Mouse (Mus musculus) telencephalon, adult 2 months (tissue): ENCODE data around the gene Rab11fip4.

Experiments
- DNase-seq: peaks from one replicate; pipeline ENCODE4 v3.0.0-alpha.2; 2011; ENCODE audit warnings: low read depth, low spot score

The Rab11fip4 gene

GRCm38 (mm10) chr11:79652921-79653575, 62.0 kb downstream of the Rab11fip4 start:
- DNase-seq: no peak

- DNase-seq: no peak
These were observed 63.4 kb downstream of the Rab11fip4 start for GRCm38 (mm10) chr11:79654407-79654831.

GRCm38 (mm10) chr11:79655592-79655991, 64.6 kb downstream of the Rab11fip4 start:
- DNase-seq: no peak

GRCm38 (mm10) chr11:79656491-79656890, 65.5 kb downstream of the Rab11fip4 start:
- no peak for DNase-seq

GRCm38 (mm10) chr11:79657053-79657452, 66.0 kb downstream of the Rab11fip4 start:
- no peak for DNase-seq

- DNase-seq: no peak
These were observed 67.3 kb downstream of the Rab11fip4 start for GRCm38 (mm10) chr11:79658205-79658825.

- no peak for DNase-seq
These were observed 69.6 kb downstream of the Rab11fip4 start for GRCm38 (mm10) chr11:79660361-79661205.

GRCm38 (mm10) chr11:79661877-79662545, 71.0 kb downstream of the Rab11fip4 start:
- no peak for DNase-seq

- no peak for DNase-seq
These were observed 72.1 kb downstream of the Rab11fip4 start for GRCm38 (mm10) chr11:79663158-79663557.

GRCm38 (mm10) chr11:79663570-79663969, 72.6 kb downstream of the Rab11fip4 start:
- no peak for DNase-seq

GRCm38 (mm10) chr11:79666544-79666943, 75.5 kb downstream of the Rab11fip4 start:
- DNase-seq: no peak

GRCm38 (mm10) chr11:79669210-79669609, 78.2 kb downstream of the Rab11fip4 start:
- no peak for DNase-seq

GRCm38 (mm10) chr11:79669947-79670346, 78.9 kb downstream of the Rab11fip4 start:
- DNase-seq: no peak

- no peak for DNase-seq
These were observed 79.5 kb downstream of the Rab11fip4 start for GRCm38 (mm10) chr11:79670411-79670945.

GRCm38 (mm10) chr11:79671668-79672281, 80.8 kb downstream of the Rab11fip4 start:
- DNase-seq: no peak

GRCm38 (mm10) chr11:79673072-79673471, 82.1 kb downstream of the Rab11fip4 start:
- DNase-seq: no peak

GRCm38 (mm10) chr11:79673717-79674116, 82.7 kb downstream of the Rab11fip4 start:
- no peak for DNase-seq

GRCm38 (mm10) chr11:79674231-79674630, 83.2 kb downstream of the Rab11fip4 start:
- DNase-seq: no peak

GRCm38 (mm10) chr11:79674632-79675031, 83.6 kb downstream of the Rab11fip4 start:
- peak; percentile 85 for DNase-seq

GRCm38 (mm10) chr11:79675285-79675684, 84.3 kb downstream of the Rab11fip4 start:
- no peak for DNase-seq

- DNase-seq: no peak
These were observed 85.0 kb downstream of the Rab11fip4 start for GRCm38 (mm10) chr11:79675994-79676393.
